Mouse (Mus musculus): ENCODE data around the gene Tctn1. TPM values are rescaled to one million over a fixed set of nuclear protein-coding genes. Genes with fewer than 3 reads are reported as not detected.

Gene Tctn1
- total RNA-seq, 4 experiments from 2014 or later: 15.0 to 16.6 (median 15.7) TPM

Other genes with a start within 250 kb of the Tctn1 start
- gene Cux2, start 214.4 kb downstream of the Tctn1 start, total RNA-seq (2022): 100 to 1,000 TPM; 150 to 185 (median 160) TPM
- 1 to 10 TPM; 2.4 to 9.2 (median 3.9) TPM for gene Myl2, start 163.5 kb downstream of the Tctn1 start, total RNA-seq (2022)
- 1 to 10 TPM in 1 of 4 experiments, under 1 TPM in 3; 0.53 to 1.4 (median 0.68) TPM for gene Ccdc63, start 123.6 kb downstream of the Tctn1 start, total RNA-seq (2022)
- gene Ppp1cc, start 106.2 kb downstream of the Tctn1 start, total RNA-seq (2022): 100 to 1,000 TPM; 197 to 231 (median 211) TPM
- gene Hvcn1, start 57.7 kb downstream of the Tctn1 start, total RNA-seq (2022): 10 to 100 TPM in 1 of 4 experiments, 1 to 10 TPM in 3; 4.2 to 11.2 (median 6.9) TPM
- gene Pptc7, start 19.9 kb upstream of the Tctn1 start, total RNA-seq (2022): 10 to 100 TPM; 44.8 to 52.2 (median 48.8) TPM
- 1 to 10 TPM; 3.4 to 5.0 (median 4.2) TPM for gene Rad9b, start 89.8 kb upstream of the Tctn1 start, total RNA-seq (2022)
- gene Vps29, start 89.9 kb upstream of the Tctn1 start, total RNA-seq (2022): 100 to 1,000 TPM; 182 to 219 (median 199) TPM
- 10 to 100 TPM; 21.8 to 24.8 (median 22.7) TPM for gene Gpn3, start 107.4 kb upstream of the Tctn1 start, total RNA-seq (2022)
- gene Fam216a, start 107.9 kb upstream of the Tctn1 start, total RNA-seq (2022): 10 to 100 TPM; 66.1 to 74.2 (median 70.7) TPM
- gene Arpc3, start 127.4 kb upstream of the Tctn1 start, total RNA-seq (2022): 100 to 1,000 TPM; 173 to 229 (median 205) TPM
- gene Anapc7, start 157.2 kb upstream of the Tctn1 start, total RNA-seq (2022): 10 to 100 TPM; 33.7 to 38.0 (median 37.2) TPM
- gene Atp2a2, start 237.8 kb upstream of the Tctn1 start, total RNA-seq (2022): 100 to 1,000 TPM; 616 to 703 (median 645) TPM